Mouse (Mus musculus) lung, adult 2 months (tissue): ENCODE results near the gene Vsig10l. TPM values are rescaled to one million over a fixed set of nuclear protein-coding genes. Genes with fewer than 3 reads are reported as not detected.
A peak's percentile ranks its signal among the peaks of the same experiment; 100 is the strongest.

Experiments
- DNase-seq: peaks from one replicate; pipeline ENCODE4 v3.0.0; 2022
- H3K4me1 ChIP-seq: fragments of 200-500 bp; 2 replicates; pipeline ENCODE4 v1.6.1; 2011; ENCODE audit warnings: low read length; ENCODE audit not compliant: control insufficient read depth, insufficient read depth
- H3K4me3 ChIP-seq: fragments of 200-500 bp; replicated peaks from 2 replicates; pipeline ENCODE3; 2011; ENCODE audit warnings: low read depth, mild to moderate bottlenecking, control low read depth, low read length; ENCODE audit errors: extremely low read depth
- CTCF ChIP-seq: fragments of 200-500 bp; IDR thresholded peaks from 2 replicates; pipeline ENCODE4 v1.5.1; 2011; ENCODE audit warnings: mild to moderate bottlenecking, low read length, control low read depth; ENCODE audit not compliant: insufficient read depth
- POLR2A ChIP-seq: fragments of 200-500 bp; IDR thresholded peaks from 2 replicates; pipeline ENCODE4 v1.6.1; 2011; ENCODE audit warnings: low read depth, mild to moderate bottlenecking, control low read depth, low read length, borderline replicate concordance; ENCODE audit errors: extremely low read depth
- WGBS: fragments of 180-500 bp; shearing (Covaris S2); methylation state at CpG from one replicate; pipeline ENCODE4 v1.1.7; 2018; 5-methylcytosine and 5-hydroxymethylcytosine counted together
- polyA plus RNA-seq: library from polyadenylated mRNA; depleted of rRNA; stranded (reverse); fragments of >200 nt; gene quantifications from 2 replicates; pipeline ENCODE4 v1.2.3, GENCODE M21; 2012

The Vsig10l gene
- polyA plus RNA-seq, 1 experiment: 14.2 TPM

GRCm38 (mm10) chr7:43453599-43454355 lies 9.2 kb upstream of the Vsig10l start:
- Histone ChIP-seq H3K4me1 (no peaks in the 10 kb centered on the region), H3K4me3 (no peak overlapping the region)
- peak; percentile 21 for DNase-seq
- WGBS: 53% methylated on average over 14 of the region's 14 CpGs
- TF ChIP-seq CTCF: no peak
- TF ChIP-seq POLR2A: no peak

GRCm38 (mm10) chr7:43454371-43454770 lies 8.6 kb upstream of the Vsig10l start:
- DNase-seq: no peak
- WGBS: 71% methylated on average over 6 of the region's 6 CpGs
- no peak for TF ChIP-seq POLR2A
- TF ChIP-seq CTCF: no peak
- H3K4me3 ChIP-seq: no peak overlapping the region
- H3K4me1 ChIP-seq: no peaks in the 10 kb centered on the region

- no peak for DNase-seq
- Histone ChIP-seq H3K4me3 (no peak overlapping the region), H3K4me1 (peaks cover 5% of the 10 kb centered on the region; the same call in 1 of the 2 replicates)
- 81% methylated on average over 7 of the region's 7 CpGs for WGBS
- TF ChIP-seq CTCF (no peak), POLR2A (no peak)
Measured at GRCm38 (mm10) chr7:43463976-43464375, 1.0 kb downstream of the Vsig10l start.

- no peak for DNase-seq
- H3K4me3 ChIP-seq: peak overlapping the region; percentile 55
- 9% methylated on average over 35 of the region's 35 CpGs for WGBS
- TF ChIP-seq POLR2A: no peak
- TF ChIP-seq CTCF: 0 out of 2 replicates have a peak, but pooled peaks have one; percentile 5
- peaks cover 5% of the 10 kb centered on the region; the same call in 1 of the 2 replicates for H3K4me1 ChIP-seq
Measured at GRCm38 (mm10) chr7:43464864-43465343, 2.0 kb downstream of the Vsig10l start.

GRCm38 (mm10) chr7:43465344-43466098 lies 2.6 kb downstream of the Vsig10l start:
- peak overlapping the region; percentile 55 for H3K4me3 ChIP-seq
- TF ChIP-seq POLR2A (no peak), CTCF (no peak)
- peak; percentile 89 for DNase-seq
- under 1% methylated on average over 33 of the region's 33 CpGs for WGBS
- H3K4me1 ChIP-seq: peaks cover 5% of the 10 kb centered on the region; the same call in 1 of the 2 replicates

- Histone ChIP-seq H3K4me1 (peaks cover 5% of the 10 kb centered on the region; the same call in 1 of the 2 replicates), H3K4me3 (peak overlapping the region; percentile 55)
- no peak for TF ChIP-seq POLR2A
- peak; percentile 60 for TF ChIP-seq CTCF
- under 1% methylated on average over 33 of the region's 33 CpGs for WGBS
- DNase-seq: peak; percentile 81
Measured at GRCm38 (mm10) chr7:43466099-43466694, 3.2 kb downstream of the Vsig10l start.

- Histone ChIP-seq H3K4me3 (no peak overlapping the region), H3K4me1 (no peaks in the 10 kb centered on the region)
- 44% methylated on average over 8 of the region's 8 CpGs for WGBS
- TF ChIP-seq CTCF (peak; percentile 49), POLR2A (no peak)
- no peak for DNase-seq
Measured at GRCm38 (mm10) chr7:43470373-43470772, 7.4 kb downstream of the Vsig10l start.

GRCm38 (mm10) chr7:43475706-43476105 lies 12.8 kb downstream of the Vsig10l start:
- Histone ChIP-seq H3K4me3 (no peak overlapping the region), H3K4me1 (no peaks in the 10 kb centered on the region)
- WGBS: 10% methylated on average over 23 of the region's 23 CpGs
- TF ChIP-seq CTCF: no peak
- no peak for TF ChIP-seq POLR2A
- no peak for DNase-seq

GRCm38 (mm10) chr7:43476376-43476775 lies 13.4 kb downstream of the Vsig10l start:
- DNase-seq: no peak
- WGBS: 6% methylated on average over 13 of the region's 13 CpGs
- H3K4me1 ChIP-seq: no peaks in the 10 kb centered on the region
- no peak for TF ChIP-seq CTCF
- TF ChIP-seq POLR2A: no peak
- H3K4me3 ChIP-seq: no peak overlapping the region
